Mouse (Mus musculus): Measurements from ENCODE around the gene Ankrd9. TPM values are rescaled to one million over a fixed set of nuclear protein-coding genes. Genes with fewer than 3 reads are reported as not detected.

The Ankrd9 gene
- polyA plus RNA-seq, 1 experiment from 2014 or later: 16.7 TPM

DNA sequence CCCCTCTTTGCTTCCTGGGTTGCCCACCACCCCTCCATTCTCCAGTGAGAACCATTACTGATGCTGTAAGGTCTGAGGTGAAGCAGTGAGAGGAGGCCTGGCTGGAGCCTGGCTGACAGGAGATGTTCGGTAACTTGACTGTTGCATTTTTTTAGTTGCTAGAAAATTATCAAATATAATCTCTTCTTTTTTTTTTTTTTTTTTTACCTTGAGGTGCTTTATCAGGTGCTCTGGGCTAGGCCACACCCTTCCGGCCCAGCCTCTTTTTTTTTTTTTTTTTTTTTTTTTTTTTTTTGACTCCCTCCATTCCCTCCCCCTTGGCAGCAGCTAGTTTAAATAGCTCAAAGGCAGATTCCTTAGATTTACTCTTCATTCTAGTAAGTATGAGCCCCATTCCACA, 24.9 kb downstream of the Ankrd9 start:
- Histone ChIP-seq H3K9ac (replicated peaks) (no peak overlapping the region), H3K9me3 (no peaks in the 10 kb centered on the region), H3K4me3 (replicated peaks) (no peak overlapping the region), H3K36me3 (peaks cover 39% of the 10 kb centered on the region; the same call in 1 of the 2 replicates), H3K4me1 (replicated peaks) (no peaks in the 10 kb centered on the region), H3K27ac (no peak overlapping the region), H3K27me3 (no peaks in the 10 kb centered on the region), H3K4me2 (no peak overlapping the region)
- ATAC-seq (ENCODE audit: insufficient number of reproducible peaks, insufficient read depth, low FRiP score, low TSS enrichment, low read depth): no peak
- 88% methylated on average over 2 of the region's 2 CpGs for WGBS

DNA sequence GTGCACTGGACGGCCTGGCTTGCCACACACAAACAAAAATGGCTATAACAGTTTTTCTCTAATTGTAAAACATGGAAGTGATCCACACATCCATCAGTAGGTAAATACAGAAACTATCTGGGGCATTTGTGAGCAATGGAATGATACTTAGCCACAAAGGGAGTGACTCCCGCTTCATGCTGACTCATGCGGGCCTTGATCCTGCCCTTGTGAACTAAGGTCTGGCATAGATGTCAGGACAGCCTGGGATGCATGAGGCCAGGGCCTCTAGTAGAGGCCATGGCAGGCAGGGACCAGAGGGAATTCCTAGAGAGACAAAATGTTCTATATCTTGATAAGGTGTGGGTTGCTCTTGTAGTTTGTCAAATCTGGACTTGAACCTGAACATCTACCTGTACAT, 25.4 kb downstream of the Ankrd9 start:
- 88% methylated on average over 3 of the region's 3 CpGs for WGBS
- Histone ChIP-seq H3K4me3 (replicated peaks) (no peak overlapping the region), H3K27me3 (no peaks in the 10 kb centered on the region), H3K4me2 (no peak overlapping the region), H3K4me1 (replicated peaks) (no peaks in the 10 kb centered on the region), H3K27ac (no peak overlapping the region), H3K9ac (replicated peaks) (no peak overlapping the region), H3K36me3 (peaks cover 40% of the 10 kb centered on the region), H3K9me3 (no peaks in the 10 kb centered on the region)
- no peak for ATAC-seq (ENCODE audit: insufficient number of reproducible peaks, insufficient read depth, low FRiP score, low TSS enrichment, low read depth)

DNA sequence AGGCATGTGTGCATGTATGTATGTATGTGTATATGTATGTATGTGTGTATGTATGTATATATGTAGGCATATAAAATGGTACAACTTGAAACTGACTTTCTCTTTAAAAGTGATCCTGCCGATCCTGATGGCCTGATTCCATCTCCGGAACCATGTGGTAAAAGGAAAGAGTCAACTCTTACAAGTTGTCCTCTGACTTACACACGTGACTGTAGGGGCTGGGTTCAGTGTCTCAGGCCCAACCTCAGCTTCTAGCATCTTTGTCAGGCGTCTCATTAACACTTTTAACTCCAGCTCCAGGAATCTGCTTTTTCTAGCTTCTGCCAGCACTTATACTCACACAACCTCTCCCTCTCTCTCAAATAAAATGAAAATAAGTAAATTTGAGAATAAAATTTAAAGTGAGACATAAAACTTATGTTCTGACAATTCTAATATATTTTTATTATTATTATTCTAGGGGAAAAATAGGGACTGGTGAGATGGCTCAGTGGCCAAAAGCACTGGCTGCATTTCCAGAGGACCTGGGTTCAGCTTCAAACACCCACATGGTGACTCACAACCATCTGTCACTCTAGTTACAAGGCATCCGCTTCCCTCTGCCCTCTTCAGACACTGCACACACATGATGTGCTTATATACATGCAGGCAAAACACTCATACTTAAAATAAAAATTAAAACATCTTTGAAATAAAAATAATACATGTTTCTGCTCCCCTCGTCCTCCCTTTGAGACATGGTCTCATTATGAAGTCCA, 26.0 kb downstream of the Ankrd9 start:
- peaks cover 46% of the 10 kb centered on the region for H3K36me3 ChIP-seq
- H3K27ac ChIP-seq: no peak overlapping the region
- H3K9ac ChIP-seq (replicated peaks): no peak overlapping the region
- ATAC-seq (ENCODE audit: insufficient number of reproducible peaks, insufficient read depth, low FRiP score, low TSS enrichment, low read depth): no peak
- H3K27me3 ChIP-seq: no peaks in the 10 kb centered on the region
- 86% methylated on average over 6 of the region's 6 CpGs for WGBS
- no peak overlapping the region for H3K4me3 ChIP-seq (replicated peaks)
- H3K4me2 ChIP-seq: no peak overlapping the region
- no peaks in the 10 kb centered on the region for H3K9me3 ChIP-seq
- no peaks in the 10 kb centered on the region for H3K4me1 ChIP-seq (replicated peaks)

DNA sequence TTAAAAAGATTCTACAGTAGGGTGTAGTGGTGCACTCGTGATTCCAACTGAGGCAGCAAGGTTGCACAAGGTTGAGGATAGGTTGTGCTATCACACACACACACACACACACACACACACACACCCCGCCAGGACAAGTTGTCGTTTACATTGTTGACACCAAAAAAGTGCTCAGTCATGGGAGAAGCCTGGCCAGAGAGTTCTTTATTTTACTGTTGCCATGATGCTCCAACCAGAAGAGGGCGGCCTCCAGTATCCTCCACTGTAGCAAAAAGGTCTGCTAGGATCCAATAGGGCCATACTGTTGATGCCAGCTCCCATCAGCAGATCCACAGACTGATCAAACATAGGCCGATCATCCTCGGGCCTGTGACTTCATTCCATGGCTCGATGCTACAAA, 27.6 kb downstream of the Ankrd9 start:
- H3K4me2 ChIP-seq: no peak overlapping the region
- no peaks in the 10 kb centered on the region for H3K4me1 ChIP-seq (replicated peaks)
- ATAC-seq (ENCODE audit: insufficient number of reproducible peaks, insufficient read depth, low FRiP score, low TSS enrichment, low read depth): no peak
- WGBS: 83% methylated on average over 7 of the region's 7 CpGs
- H3K27me3 ChIP-seq: no peaks in the 10 kb centered on the region
- peaks cover 53% of the 10 kb centered on the region for H3K36me3 ChIP-seq
- H3K27ac ChIP-seq: no peak overlapping the region
- H3K9ac ChIP-seq (replicated peaks): no peak overlapping the region
- no peak overlapping the region for H3K4me3 ChIP-seq (replicated peaks)
- no peaks in the 10 kb centered on the region for H3K9me3 ChIP-seq

DNA sequence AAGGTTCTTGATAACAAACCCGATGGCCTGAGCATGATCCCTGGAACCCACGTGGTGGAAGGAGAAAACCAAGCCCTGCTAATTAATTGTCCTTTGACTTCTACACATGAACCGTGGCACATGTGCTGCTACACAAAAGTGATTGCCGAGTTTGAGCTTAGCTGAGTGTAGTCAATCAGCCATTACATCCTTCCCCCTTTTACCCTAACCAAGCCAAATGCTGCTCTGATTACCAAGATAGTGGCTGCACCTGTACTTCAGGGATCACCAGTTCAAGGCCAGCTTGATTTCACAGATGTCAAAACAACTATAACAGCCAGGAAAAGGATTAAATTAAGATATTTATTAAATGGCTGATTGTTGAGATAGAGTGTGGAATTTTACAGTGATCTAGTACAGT, 28.7 kb downstream of the Ankrd9 start:
- Histone ChIP-seq H3K9ac (replicated peaks) (no peak overlapping the region), H3K9me3 (no peaks in the 10 kb centered on the region), H3K27ac (no peak overlapping the region), H3K36me3 (peaks cover 53% of the 10 kb centered on the region), H3K4me1 (replicated peaks) (no peaks in the 10 kb centered on the region), H3K4me2 (no peak overlapping the region), H3K4me3 (replicated peaks) (no peak overlapping the region), H3K27me3 (no peaks in the 10 kb centered on the region)
- ATAC-seq (ENCODE audit: insufficient number of reproducible peaks, insufficient read depth, low FRiP score, low TSS enrichment, low read depth): no peak
- 90% methylated on average over 4 of the region's 4 CpGs for WGBS

DNA sequence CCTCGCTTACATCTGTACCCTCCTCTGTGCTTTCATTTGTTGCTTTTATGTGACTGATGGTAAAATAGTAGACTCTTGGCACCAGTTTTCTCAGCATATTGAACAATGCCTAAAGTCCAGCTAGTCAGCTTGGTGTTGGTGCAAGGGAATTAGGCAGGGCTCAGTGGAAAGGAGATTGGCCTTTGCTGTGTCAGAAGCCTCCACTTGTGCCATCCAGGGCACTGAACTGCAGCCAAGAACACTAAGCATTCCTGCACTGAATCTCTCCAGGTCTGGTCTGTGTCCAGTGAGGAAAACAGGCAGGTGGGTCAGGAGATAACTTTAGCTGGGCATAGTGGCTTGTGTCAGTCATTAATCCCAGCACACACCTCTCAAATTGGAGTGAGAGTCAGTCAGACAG, 29.4 kb downstream of the Ankrd9 start:
- WGBS: 95% methylated on average over 1 of the region's 1 CpGs
- H3K27me3 ChIP-seq: no peaks in the 10 kb centered on the region
- no peaks in the 10 kb centered on the region for H3K9me3 ChIP-seq
- H3K36me3 ChIP-seq: peaks cover 55% of the 10 kb centered on the region
- H3K4me1 ChIP-seq (replicated peaks): no peaks in the 10 kb centered on the region
- H3K9ac ChIP-seq (replicated peaks): no peak overlapping the region
- no peak overlapping the region for H3K4me3 ChIP-seq (replicated peaks)
- H3K4me2 ChIP-seq: no peak overlapping the region
- no peak overlapping the region for H3K27ac ChIP-seq
- ATAC-seq (ENCODE audit: insufficient number of reproducible peaks, insufficient read depth, low FRiP score, low TSS enrichment, low read depth): no peak

DNA sequence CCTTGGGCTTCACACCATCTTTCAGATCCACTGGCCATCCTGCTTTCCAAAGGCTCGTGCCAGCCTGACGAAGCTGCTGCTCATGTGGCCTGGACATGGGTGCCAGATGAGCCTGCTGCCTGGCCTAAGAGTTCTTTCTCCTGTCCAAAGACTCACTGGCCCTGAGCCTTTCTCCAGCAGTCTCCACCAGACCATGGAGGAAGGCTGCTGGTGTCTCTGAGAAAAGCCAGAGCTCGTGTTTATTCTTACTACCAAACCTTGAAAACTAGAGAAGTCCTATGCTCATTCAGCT, 30.0 kb downstream of the Ankrd9 start:
- no peak overlapping the region for H3K9ac ChIP-seq (replicated peaks)
- H3K27me3 ChIP-seq: no peaks in the 10 kb centered on the region
- no peak overlapping the region for H3K27ac ChIP-seq
- H3K4me1 ChIP-seq (replicated peaks): no peaks in the 10 kb centered on the region
- no peak for ATAC-seq (ENCODE audit: insufficient number of reproducible peaks, insufficient read depth, low FRiP score, low TSS enrichment, low read depth)
- no peak overlapping the region for H3K4me3 ChIP-seq (replicated peaks)
- H3K9me3 ChIP-seq: no peaks in the 10 kb centered on the region
- 87% methylated on average over 3 of the region's 3 CpGs for WGBS
- H3K36me3 ChIP-seq: peaks cover 54% of the 10 kb centered on the region
- H3K4me2 ChIP-seq: no peak overlapping the region

DNA sequence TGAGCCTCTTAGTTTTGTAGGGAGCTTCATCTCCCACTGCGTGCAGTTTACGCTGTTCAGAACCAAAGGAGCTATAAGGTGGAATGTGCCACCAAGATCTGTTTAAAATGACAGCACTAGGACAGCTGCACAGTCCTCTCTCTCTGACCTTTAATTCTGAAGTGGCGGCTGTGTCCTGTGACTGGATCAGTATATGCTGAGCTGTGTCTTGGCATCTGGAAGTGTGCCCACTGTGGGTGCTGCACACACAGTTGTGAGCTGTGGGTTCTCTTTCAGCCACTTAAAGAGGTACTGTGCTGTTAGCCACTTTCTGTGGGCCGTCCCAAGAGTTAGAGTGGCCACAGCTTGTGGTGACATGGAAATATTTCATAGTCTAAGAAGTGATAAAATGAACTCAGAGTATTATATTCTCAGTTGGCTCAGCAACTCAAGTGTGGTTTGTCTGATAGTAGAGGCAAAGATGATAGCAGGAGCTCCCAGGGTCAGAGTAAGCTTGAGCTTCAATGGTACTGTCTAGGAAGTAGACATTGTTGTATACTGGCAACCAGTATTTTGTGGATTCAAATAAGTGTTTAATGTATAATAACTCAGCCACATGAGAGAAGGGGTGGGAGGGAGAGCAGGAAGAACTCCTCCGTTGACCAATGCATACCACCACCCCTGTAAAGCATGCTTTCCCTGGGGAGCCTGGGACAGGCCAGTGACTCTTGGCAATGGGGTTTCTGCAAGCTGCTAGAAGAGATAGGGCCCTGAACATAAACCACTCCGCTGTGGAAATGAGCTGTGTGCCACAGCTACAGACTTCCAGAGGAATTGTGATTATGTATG, 30.5 kb downstream of the Ankrd9 start:
- Histone ChIP-seq H3K27ac (no peak overlapping the region), H3K4me2 (no peak overlapping the region), H3K9me3 (no peaks in the 10 kb centered on the region), H3K36me3 (peaks cover 52% of the 10 kb centered on the region), H3K4me3 (replicated peaks) (no peak overlapping the region), H3K27me3 (no peaks in the 10 kb centered on the region), H3K4me1 (replicated peaks) (no peaks in the 10 kb centered on the region), H3K9ac (replicated peaks) (no peak overlapping the region)
- no peak for ATAC-seq (ENCODE audit: insufficient number of reproducible peaks, insufficient read depth, low FRiP score, low TSS enrichment, low read depth)
- WGBS: 88% methylated on average over 6 of the region's 6 CpGs

DNA sequence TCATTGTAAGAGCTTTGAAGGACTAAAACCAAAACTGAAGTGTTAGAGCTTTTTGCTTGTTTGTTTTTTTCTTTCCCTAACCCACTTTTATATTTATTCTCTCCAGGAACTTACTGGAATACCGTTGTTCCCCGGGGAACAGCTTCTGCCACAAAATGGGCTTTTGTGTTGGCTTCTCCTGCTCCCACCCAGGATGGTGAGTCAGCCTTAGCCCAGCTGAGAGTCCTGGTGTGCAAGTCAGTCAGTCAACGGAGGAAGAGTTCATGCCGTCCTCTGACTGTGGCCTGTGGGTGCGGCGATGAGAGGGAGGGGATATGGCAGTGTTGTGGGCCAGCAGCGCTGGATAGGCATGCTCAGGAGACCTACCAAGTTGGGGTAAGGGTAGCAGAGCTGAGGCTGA, 32.6 kb downstream of the Ankrd9 start:
- Histone ChIP-seq H3K4me3 (replicated peaks) (no peak overlapping the region), H3K9me3 (no peaks in the 10 kb centered on the region), H3K27me3 (no peaks in the 10 kb centered on the region), H3K36me3 (peaks cover 54% of the 10 kb centered on the region), H3K4me1 (replicated peaks) (no peaks in the 10 kb centered on the region), H3K4me2 (no peak overlapping the region), H3K9ac (replicated peaks) (no peak overlapping the region), H3K27ac (no peak overlapping the region)
- no peak for ATAC-seq (ENCODE audit: insufficient number of reproducible peaks, insufficient read depth, low FRiP score, low TSS enrichment, low read depth)
- 88% methylated on average over 7 of the region's 7 CpGs for WGBS

DNA sequence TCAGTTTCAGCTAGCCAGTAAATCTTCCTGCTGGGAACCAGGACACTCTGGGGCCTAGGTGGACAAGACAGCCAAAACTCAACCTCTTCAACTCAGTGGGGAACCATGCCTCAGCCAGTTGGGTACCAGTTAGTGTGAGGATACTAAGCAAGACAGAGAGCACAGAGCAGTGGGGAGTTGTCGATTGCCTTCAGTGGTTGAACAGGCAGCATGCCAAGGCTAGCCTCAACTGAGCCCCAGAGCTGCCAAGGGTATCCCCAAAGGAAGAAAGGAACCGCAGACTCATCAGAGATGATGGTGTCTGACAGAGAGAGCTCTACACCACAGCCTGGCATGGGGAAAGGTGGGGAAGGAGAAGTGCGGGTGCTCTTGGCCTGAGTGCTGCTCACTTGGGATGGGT, 38.0 kb downstream of the Ankrd9 start:
- H3K9me3 ChIP-seq: no peaks in the 10 kb centered on the region
- no peak overlapping the region for H3K4me2 ChIP-seq
- H3K27me3 ChIP-seq: no peaks in the 10 kb centered on the region
- H3K27ac ChIP-seq: no peak overlapping the region
- ATAC-seq (ENCODE audit: insufficient number of reproducible peaks, insufficient read depth, low FRiP score, low TSS enrichment, low read depth): no peak
- WGBS: 89% methylated on average over 3 of the region's 3 CpGs
- H3K36me3 ChIP-seq: peaks cover 51% of the 10 kb centered on the region
- no peak overlapping the region for H3K4me3 ChIP-seq (replicated peaks)
- no peak overlapping the region for H3K9ac ChIP-seq (replicated peaks)
- H3K4me1 ChIP-seq (replicated peaks): peaks cover 4% of the 10 kb centered on the region; the same call in 1 of the 2 replicates

DNA sequence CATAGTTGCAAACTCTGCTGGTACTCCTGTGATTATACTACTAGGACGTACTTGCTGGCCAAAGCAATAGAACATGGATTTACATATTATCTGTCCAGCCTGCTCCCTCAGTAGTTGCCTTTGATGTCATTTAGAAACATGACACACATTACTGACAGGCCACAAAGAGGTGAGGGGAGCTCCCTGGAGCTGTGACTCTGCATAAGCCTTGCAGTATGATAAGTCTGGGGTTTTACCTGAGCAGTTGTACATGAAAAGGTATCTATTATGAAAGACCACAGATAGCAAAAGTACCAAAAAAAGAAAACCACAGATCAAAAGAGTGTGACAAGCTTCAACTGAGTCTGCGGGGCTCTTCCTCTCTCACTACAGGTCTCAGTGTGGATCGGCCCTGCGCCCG, 39.5 kb downstream of the Ankrd9 start:
- no peak for ATAC-seq (ENCODE audit: insufficient number of reproducible peaks, insufficient read depth, low FRiP score, low TSS enrichment, low read depth)
- no peak overlapping the region for H3K4me3 ChIP-seq (replicated peaks)
- peaks cover 4% of the 10 kb centered on the region; the same call in 1 of the 2 replicates for H3K4me1 ChIP-seq (replicated peaks)
- H3K9me3 ChIP-seq: no peaks in the 10 kb centered on the region
- no peaks in the 10 kb centered on the region for H3K27me3 ChIP-seq
- no peak overlapping the region for H3K27ac ChIP-seq
- H3K4me2 ChIP-seq: no peak overlapping the region
- no peak overlapping the region for H3K9ac ChIP-seq (replicated peaks)
- WGBS: 93% methylated on average over 5 of the region's 5 CpGs
- peaks cover 36% of the 10 kb centered on the region for H3K36me3 ChIP-seq
